Mouse (Mus musculus) embryonic facial prominence, embryonic 12.5 days (tissue): ENCODE measurements around the gene Opa3. TPM values are rescaled to one million over a fixed set of nuclear protein-coding genes. Genes with fewer than 3 reads are reported as not detected.

Experiments used
- ATAC-seq: fragments of 200-750 bp; cut with Nextera tagmentation; 2 replicates; pipeline ENCODE4 v1.8.0; 2017; ENCODE audit not compliant: insufficient number of reproducible peaks, insufficient read depth, low FRiP score, low TSS enrichment
- H3K27ac ChIP-seq: fragments of 300-500 bp; sonication (generic); 2 replicates; pipeline ENCODE4 v1.5.1; 2016; ENCODE audit warnings: mild to moderate bottlenecking
- H3K27me3 ChIP-seq: fragments of 300-500 bp; sonication (generic); 2 replicates; pipeline ENCODE4 v1.6.1; 2016; ENCODE audit warnings: mild to moderate bottlenecking, moderate library complexity
- H3K36me3 ChIP-seq: fragments of 300-500 bp; sonication (generic); 2 replicates; pipeline ENCODE4 v1.6.1; 2016; ENCODE audit warnings: mild to moderate bottlenecking
- H3K4me1 ChIP-seq: fragments of 300-500 bp; sonication (generic); 2 replicates; pipeline ENCODE4 v1.6.1; 2016
- H3K4me2 ChIP-seq: fragments of 300-500 bp; sonication (generic); replicated peaks from 2 replicates; pipeline ENCODE4 v1.6.1; 2016; ENCODE audit warnings: mild to moderate bottlenecking, moderate library complexity
- H3K4me3 ChIP-seq: fragments of 300-500 bp; sonication (generic); 2 replicates; pipeline ENCODE4 v1.5.1; 2016; ENCODE audit warnings: mild to moderate bottlenecking
- H3K9ac ChIP-seq: fragments of 300-500 bp; sonication (generic); 2 replicates; pipeline ENCODE4 v1.6.1; 2016; ENCODE audit warnings: mild to moderate bottlenecking, moderate library complexity
- H3K9me3 ChIP-seq: fragments of 300-500 bp; sonication (generic); 2 replicates; pipeline ENCODE4 v1.6.1; 2016; ENCODE audit warnings: mild to moderate bottlenecking, moderate library complexity
- WGBS: fragments of 180-500 bp; shearing (Covaris S2); methylation state at CpG from one replicate; pipeline ENCODE4 v1.1.7; 2016; 5-methylcytosine and 5-hydroxymethylcytosine counted together
- polyA plus RNA-seq: library from polyadenylated mRNA; unstranded; fragments of >200 nt; fragmentation: Nextera tagmentation; extraction: Ambion mirVana; gene quantifications from 2 replicates; pipeline ENCODE4 v1.2.1, GENCODE M21; 2016

Opa3 gene
- polyA plus RNA-seq: 38.2 and 40.1 TPM in 2 replicates

DNA sequence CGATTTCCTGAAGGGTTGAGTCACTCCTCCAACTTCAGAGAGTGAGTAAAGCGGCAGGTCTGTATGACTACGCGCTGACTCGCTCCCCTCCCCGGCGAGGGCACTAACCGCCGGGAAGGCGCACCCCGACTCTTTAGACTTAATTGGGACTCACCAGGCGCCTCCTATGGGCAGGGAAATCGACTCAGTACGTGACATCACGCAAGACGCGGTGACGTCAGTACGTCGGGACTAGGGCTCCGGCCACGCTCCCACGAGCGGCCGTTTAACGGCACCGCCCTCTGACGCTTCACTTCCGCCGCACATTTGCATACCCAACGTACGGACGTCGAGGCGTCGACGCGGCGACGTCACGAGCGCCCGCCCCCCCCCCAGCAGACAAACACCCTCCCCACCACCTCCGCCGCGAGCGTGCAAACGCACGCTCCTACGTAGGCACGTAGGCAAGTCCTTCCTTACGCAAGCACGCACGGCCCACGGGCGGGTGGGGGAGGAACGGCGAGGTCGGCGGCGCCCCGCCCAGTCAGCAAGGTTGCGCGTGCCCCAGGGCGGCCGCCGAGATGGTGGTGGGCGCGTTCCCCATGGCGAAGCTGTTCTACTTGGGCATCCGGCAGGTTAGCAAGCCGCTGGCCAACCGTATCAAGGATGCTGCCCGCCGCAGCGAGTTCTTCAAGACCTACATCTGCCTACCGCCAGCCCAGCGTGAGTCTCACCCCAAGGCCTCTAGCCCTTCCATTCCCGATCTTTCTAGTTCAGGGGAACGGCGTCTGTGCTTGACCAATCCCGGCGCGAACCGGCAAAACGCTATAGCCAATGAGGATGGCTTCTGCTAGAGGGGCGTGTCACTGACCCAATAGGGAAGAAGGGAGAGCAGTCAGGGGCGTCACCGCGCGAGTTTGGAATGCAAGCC is at the start of gene Opa3:
TSS of gene Opa3 (plus strand) at position 452 of the 910 bp plus-strand sequence.
- peaks cover 12% of the 10 kb centered on the region; the same call in 1 of the 2 replicates for H3K36me3 ChIP-seq
- H3K4me3 ChIP-seq: peak within 1 kb of the TSS; percentile 68
- ATAC-seq: peak; percentile 95
- H3K27ac ChIP-seq: peak within 1 kb of the TSS; percentile 98
- H3K27me3 ChIP-seq: no peaks in the 10 kb centered on the region
- WGBS: under 1% methylated on average over 90 of the region's 91 CpGs
- H3K4me2 ChIP-seq: peak within 1 kb of the TSS; percentile 86
- peak within 1 kb of the TSS; percentile 73 for H3K9ac ChIP-seq
- no peaks in the 10 kb centered on the region for H3K9me3 ChIP-seq
- H3K4me1 ChIP-seq: peaks cover 15% of the 10 kb centered on the region

DNA sequence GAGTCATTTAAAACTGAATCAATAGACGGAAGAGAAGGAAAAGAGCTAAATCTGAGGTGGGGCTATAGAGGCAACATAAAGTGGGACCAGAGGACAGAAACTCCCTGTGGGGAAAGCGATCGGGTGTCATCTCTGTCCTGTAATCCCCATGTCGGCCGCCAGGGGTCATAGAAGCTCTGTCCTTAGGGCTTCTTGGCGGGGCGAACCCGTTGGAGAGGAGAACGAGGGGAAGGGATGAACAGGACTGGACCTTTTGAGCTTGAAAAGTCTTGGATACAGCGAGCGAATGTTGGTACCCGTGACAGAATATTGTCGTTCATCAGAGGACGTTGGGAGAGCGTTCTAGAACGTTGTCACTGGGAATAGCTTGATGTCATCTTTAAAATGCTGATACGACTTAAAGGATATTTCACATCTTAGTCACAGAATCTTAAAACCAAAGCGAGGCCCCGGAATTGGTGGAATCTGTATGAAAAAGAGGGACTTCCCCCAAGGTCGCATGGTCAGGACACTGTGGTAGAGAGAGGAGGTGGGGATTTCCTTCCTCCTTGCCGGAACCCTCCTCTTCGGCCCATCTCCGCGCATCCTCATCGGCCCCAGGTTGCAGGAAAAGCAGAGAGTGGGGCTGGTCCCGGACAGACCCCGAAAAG is 49.6 kb upstream of the Opa3 start:
- WGBS: 6% methylated on average over 27 of the region's 27 CpGs
- peak overlapping the region; percentile 20 for H3K4me3 ChIP-seq
- H3K36me3 ChIP-seq: no peaks in the 10 kb centered on the region
- peaks cover 10% of the 10 kb centered on the region; the same call in 1 of the 2 replicates for H3K9me3 ChIP-seq
- H3K27me3 ChIP-seq: peaks cover 61% of the 10 kb centered on the region
- no peak for ATAC-seq
- H3K4me1 ChIP-seq: peaks cover 21% of the 10 kb centered on the region
- no peak overlapping the region; the same call in 1 of the 2 replicates for H3K9ac ChIP-seq
- peak overlapping the region; percentile 48 for H3K4me2 ChIP-seq
- H3K27ac ChIP-seq: no peak overlapping the region

DNA sequence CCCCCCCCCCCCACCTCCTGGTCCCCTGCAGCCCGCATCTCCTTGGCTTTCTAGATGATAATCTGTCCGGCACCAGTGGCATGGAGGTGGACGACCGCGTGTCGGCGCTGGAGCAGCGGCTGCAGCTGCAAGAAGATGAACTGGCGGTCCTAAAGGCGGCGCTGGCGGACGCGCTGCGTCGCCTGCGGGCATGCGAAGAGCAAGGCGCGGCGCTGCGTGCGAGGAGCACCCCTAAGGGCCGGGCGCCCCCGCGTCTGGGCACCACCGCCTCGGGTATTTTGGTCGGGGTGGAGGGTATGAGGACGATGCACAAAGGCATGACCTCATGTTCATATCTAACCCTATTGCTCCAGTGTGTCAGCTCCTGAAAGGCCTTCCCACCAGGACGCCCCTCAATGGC is 49.0 kb upstream of the Opa3 start:
- H3K9me3 ChIP-seq: peaks cover 10% of the 10 kb centered on the region; the same call in 1 of the 2 replicates
- H3K27me3 ChIP-seq: peaks cover 61% of the 10 kb centered on the region
- H3K36me3 ChIP-seq: no peaks in the 10 kb centered on the region
- WGBS: under 1% methylated on average over 31 of the region's 32 CpGs
- no peak overlapping the region; the same call in 1 of the 2 replicates for H3K9ac ChIP-seq
- no peak for ATAC-seq
- H3K27ac ChIP-seq: no peak overlapping the region
- H3K4me3 ChIP-seq: peak overlapping the region; percentile 20
- H3K4me2 ChIP-seq: peak overlapping the region; percentile 48
- peaks cover 21% of the 10 kb centered on the region for H3K4me1 ChIP-seq

DNA sequence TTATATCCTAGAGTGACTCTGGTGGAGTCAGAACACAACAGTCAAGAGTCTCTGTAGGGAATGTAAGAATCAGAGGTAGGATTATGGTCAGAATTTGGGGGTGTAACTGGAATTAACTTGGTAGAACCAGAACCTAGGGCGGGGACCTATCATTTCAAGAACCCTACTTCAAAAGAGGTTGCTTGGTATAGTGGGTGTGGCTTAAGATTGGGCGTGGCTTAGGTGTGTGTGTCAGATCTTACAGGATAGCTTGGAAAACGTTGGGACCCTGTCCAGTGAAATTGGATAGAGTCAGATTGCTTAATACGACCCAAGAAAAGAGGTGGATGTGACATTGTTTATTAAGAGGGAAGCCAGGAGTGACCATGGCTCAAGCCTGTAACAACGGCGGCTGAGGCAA is 48.2 kb upstream of the Opa3 start:
- ATAC-seq: no peak
- Histone ChIP-seq H3K27me3 (peaks cover 57% of the 10 kb centered on the region), H3K4me3 (no peak overlapping the region), H3K27ac (no peak overlapping the region), H3K9me3 (peaks cover 10% of the 10 kb centered on the region; the same call in 1 of the 2 replicates), H3K9ac (no peak overlapping the region), H3K4me1 (peaks cover 27% of the 10 kb centered on the region), H3K36me3 (no peaks in the 10 kb centered on the region), H3K4me2 (peak overlapping the region; percentile 48; the same call in 1 of the 2 replicates)
- WGBS: 38% methylated on average over 6 of the region's 6 CpGs

DNA sequence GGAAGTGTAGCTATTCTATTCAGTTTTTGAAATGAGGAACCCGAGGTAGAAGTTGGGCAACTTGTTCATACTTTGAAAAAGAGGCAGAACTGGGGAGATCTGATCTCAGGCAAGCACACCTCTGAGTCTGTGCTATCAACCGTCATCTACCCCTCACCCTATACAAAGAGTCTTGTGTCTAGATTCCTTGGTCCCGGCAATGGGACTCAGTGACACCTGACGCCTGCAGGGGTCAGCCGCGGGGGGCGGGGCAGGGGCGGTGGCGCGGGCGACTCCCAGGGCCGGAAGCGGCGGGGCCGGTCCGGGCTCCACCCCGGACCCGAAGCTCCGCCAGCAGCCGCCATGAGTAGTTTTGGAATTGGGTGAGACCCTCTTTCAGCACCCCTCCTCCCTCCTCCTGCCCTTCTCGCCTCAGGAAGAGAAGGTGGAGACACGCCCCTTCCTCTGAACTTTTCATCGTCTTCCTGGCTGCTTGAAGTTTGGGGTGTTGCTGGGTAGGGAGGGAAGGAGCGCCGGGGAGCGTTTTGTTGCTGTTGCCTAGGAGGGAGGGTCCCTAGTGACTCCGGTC is 47.2 kb upstream of the Opa3 start:
- Histone ChIP-seq H3K4me1 (peaks cover 26% of the 10 kb centered on the region), H3K27ac (no peak overlapping the region), H3K4me3 (peak overlapping the region; percentile 46), H3K27me3 (peaks cover 49% of the 10 kb centered on the region), H3K4me2 (peak overlapping the region; percentile 57), H3K36me3 (0 out of 2 replicates have a peak, but pooled peaks cover 1% of the 10 kb centered on the region), H3K9me3 (peaks cover 6% of the 10 kb centered on the region; the same call in 1 of the 2 replicates), H3K9ac (peak overlapping the region; percentile 34)
- no peak for ATAC-seq
- 1% methylated on average over 26 of the region's 27 CpGs for WGBS

DNA sequence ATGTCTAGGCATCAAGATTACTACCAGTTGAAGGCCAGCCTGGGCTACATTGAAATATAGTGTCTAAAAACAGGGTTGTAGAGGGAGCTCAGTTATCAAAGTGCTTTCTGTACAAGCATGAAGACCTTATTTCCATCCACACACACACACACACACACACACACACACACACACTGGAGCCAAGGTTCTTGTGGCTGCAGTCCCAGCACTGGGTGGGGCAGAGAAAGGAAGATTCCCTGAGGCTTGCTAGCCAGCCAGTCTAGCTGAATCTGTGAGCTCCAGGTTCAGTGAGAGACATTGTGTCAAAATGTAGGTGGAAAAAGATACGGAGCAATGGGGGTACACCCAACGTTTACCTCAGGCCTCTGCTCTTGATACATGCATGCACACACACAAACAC is 43.9 kb upstream of the Opa3 start:
- Histone ChIP-seq H3K9ac (no peak overlapping the region), H3K36me3 (peaks cover 16% of the 10 kb centered on the region; the same call in 1 of the 2 replicates), H3K27ac (peak overlapping the region; percentile 64; the same call in 1 of the 2 replicates), H3K4me1 (peaks cover 16% of the 10 kb centered on the region), H3K4me2 (no peak overlapping the region), H3K27me3 (peaks cover 16% of the 10 kb centered on the region), H3K4me3 (no peak overlapping the region), H3K9me3 (no peaks in the 10 kb centered on the region)
- 89% methylated on average over 2 of the region's 2 CpGs for WGBS
- ATAC-seq: no peak

DNA sequence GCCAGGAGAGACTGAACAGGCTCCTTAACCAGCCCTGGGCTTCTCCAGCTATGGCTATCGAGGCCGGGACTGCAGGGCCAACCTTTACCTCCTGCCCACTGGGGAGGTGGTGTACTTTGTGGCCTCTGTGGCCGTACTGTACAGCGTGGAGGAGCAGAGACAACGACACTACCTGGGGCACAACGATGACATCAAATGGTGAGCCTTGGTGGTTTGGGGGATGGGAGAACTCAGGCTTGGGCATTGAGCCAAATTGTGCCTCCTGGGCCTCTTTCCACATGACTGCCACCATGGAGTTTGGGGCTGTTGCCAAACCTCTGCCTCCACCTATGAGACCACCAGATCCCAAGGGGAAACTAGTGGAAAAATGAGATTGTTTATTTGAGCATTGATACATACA is 43.4 kb upstream of the Opa3 start:
- H3K36me3 ChIP-seq: peaks cover 18% of the 10 kb centered on the region; the same call in 1 of the 2 replicates
- no peak overlapping the region for H3K9ac ChIP-seq
- H3K4me3 ChIP-seq: no peak overlapping the region
- 78% methylated on average over 6 of the region's 6 CpGs for WGBS
- H3K4me1 ChIP-seq: peaks cover 16% of the 10 kb centered on the region
- no peaks in the 10 kb centered on the region for H3K9me3 ChIP-seq
- peaks cover 11% of the 10 kb centered on the region for H3K27me3 ChIP-seq
- H3K27ac ChIP-seq: peak overlapping the region; percentile 64; the same call in 1 of the 2 replicates
- ATAC-seq: no peak
- no peak overlapping the region for H3K4me2 ChIP-seq

DNA sequence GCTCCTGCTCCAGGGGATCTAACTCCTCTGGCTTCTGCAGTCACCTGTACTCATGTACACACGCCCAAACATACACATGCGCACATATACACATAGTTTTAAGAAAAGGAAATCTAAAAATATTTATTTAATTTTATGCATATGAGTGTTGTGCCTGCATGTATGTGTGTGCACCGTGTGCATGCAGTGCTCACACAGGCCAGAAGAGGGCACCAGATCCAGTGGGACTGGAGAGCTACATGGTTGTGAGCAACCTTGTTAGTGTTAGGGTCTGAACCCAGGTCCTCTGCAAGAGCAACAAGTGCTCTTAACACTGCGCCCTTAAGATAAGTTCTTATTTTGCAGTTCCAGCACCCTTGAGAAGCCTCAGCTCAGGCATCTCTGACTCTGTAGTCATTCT is 33.5 kb upstream of the Opa3 start:
- H3K9ac ChIP-seq: no peak overlapping the region
- no peak for ATAC-seq
- 96% methylated on average over 4 of the region's 4 CpGs for WGBS
- H3K4me3 ChIP-seq: no peak overlapping the region
- H3K36me3 ChIP-seq: peaks cover 52% of the 10 kb centered on the region
- no peak overlapping the region for H3K27ac ChIP-seq
- H3K27me3 ChIP-seq: no peaks in the 10 kb centered on the region
- H3K9me3 ChIP-seq: peaks cover 6% of the 10 kb centered on the region; the same call in 1 of the 2 replicates
- H3K4me1 ChIP-seq: no peaks in the 10 kb centered on the region
- no peak overlapping the region for H3K4me2 ChIP-seq

DNA sequence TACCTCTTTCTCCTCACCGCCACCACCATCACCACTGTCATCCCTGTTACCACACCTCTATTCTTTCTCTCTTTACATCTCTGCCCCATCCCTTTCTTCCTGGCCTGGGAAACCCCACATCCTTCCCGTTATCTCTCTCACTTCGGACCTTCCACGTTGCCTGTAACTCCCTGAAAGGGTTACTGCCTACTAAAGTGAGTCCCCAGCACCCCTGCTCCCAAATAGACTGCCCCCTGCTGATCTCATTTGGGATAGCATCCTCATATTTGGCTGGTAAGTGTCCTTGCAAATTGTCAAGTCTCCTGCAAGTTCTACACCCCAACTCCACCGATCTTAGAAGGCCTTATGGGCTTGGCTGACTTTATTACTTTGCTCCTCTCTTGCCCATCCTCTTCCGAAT is 31.5 kb upstream of the Opa3 start:
- Histone ChIP-seq H3K36me3 (peaks cover 44% of the 10 kb centered on the region), H3K4me1 (no peaks in the 10 kb centered on the region), H3K27ac (no peak overlapping the region), H3K4me2 (no peak overlapping the region), H3K4me3 (no peak overlapping the region), H3K9ac (no peak overlapping the region), H3K9me3 (peaks cover 6% of the 10 kb centered on the region; the same call in 1 of the 2 replicates), H3K27me3 (no peaks in the 10 kb centered on the region)
- ATAC-seq: no peak
- WGBS: 61% methylated on average over 6 of the region's 6 CpGs

DNA sequence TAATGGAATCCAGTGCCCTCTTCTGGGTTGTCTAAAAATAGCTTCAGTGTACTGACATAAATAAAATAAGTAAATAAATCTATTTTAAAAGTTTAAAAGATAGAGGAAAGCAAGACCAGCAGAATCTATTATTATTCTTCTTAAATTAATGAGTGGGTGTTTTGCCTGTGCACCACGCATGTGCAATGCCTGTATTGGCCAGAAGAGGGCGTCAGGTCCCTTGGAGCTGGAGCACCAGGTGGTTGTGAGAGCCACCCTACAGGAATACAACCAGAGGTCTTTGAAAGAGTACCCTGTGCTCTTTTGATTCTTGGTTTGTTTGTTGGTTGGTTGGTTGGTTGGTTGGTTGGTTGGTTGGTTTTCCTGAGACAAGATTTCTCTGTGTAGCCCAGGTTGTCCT is 30.1 kb upstream of the Opa3 start:
- Histone ChIP-seq H3K27ac (no peak overlapping the region), H3K27me3 (no peaks in the 10 kb centered on the region), H3K4me1 (no peaks in the 10 kb centered on the region), H3K9me3 (peaks cover 6% of the 10 kb centered on the region; the same call in 1 of the 2 replicates), H3K4me2 (no peak overlapping the region), H3K36me3 (peaks cover 41% of the 10 kb centered on the region), H3K4me3 (no peak overlapping the region), H3K9ac (no peak overlapping the region)
- WGBS: 43% methylated on average over 2 of the region's 2 CpGs
- no peak for ATAC-seq

DNA sequence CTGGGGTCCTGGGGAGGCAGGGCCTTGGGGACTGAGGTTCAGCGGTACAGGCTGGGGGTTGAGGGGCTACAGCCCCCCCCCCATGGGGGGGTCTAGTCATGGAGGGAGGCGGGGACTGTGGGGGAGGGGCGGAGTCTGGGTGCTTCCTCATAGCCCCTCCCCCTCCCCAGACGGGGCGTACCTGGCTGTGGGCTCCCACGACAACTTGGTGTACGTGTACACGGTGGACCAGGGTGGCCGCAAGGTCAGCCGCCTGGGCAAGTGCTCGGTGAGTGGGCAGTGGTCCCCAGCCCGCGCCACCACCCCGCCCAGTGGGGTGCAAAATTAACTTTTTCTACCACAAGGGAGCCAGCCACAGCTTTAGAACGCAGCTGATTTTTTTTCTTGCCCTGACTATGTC is 26.5 kb upstream of the Opa3 start:
- ATAC-seq: no peak; the same call in 1 of the 2 replicates
- Histone ChIP-seq H3K27me3 (no peaks in the 10 kb centered on the region), H3K9ac (no peak overlapping the region), H3K9me3 (no peaks in the 10 kb centered on the region), H3K4me1 (no peaks in the 10 kb centered on the region), H3K4me3 (no peak overlapping the region), H3K36me3 (peaks cover 26% of the 10 kb centered on the region), H3K27ac (no peak overlapping the region), H3K4me2 (no peak overlapping the region)
- WGBS: 61% methylated on average over 14 of the region's 15 CpGs
